Mouse (Mus musculus) thymus, adult 2 months (tissue): ENCODE measurements around the gene Rasgrp1. TPM values are rescaled to one million over a fixed set of nuclear protein-coding genes. Genes with fewer than 3 reads are reported as not detected.

Source experiments
- DNase-seq: peaks from one replicate; pipeline ENCODE4 v3.0.0; 2021
- H3K27ac ChIP-seq: fragments of 200-500 bp; 2 replicates; pipeline ENCODE4 v1.5.1; 2012; ENCODE audit warnings: low read length, control low read depth; ENCODE audit not compliant: control insufficient read depth, insufficient read depth
- H3K27me3 ChIP-seq: fragments of 200-500 bp; 2 replicates; pipeline ENCODE4 v1.6.1; 2012; ENCODE audit warnings: mild to moderate bottlenecking, low read length, moderate library complexity, mixed read lengths; ENCODE audit not compliant: control insufficient read depth, insufficient read depth
- H3K36me3 ChIP-seq: fragments of 200-500 bp; 2 replicates; pipeline ENCODE4 v1.6.1; 2012; ENCODE audit warnings: mild to moderate bottlenecking, low read length, moderate library complexity; ENCODE audit not compliant: control insufficient read depth, insufficient read depth
- H3K4me1 ChIP-seq: fragments of 200-500 bp; replicated peaks from 2 replicates; pipeline ENCODE4 v1.6.1; 2012; ENCODE audit warnings: low read length; ENCODE audit not compliant: control insufficient read depth, insufficient read depth
- H3K4me3 ChIP-seq: fragments of 200-500 bp; 2 replicates; pipeline ENCODE4 v1.5.1; 2012; ENCODE audit warnings: mild to moderate bottlenecking, low read length, control low read depth, moderate library complexity; ENCODE audit not compliant: control insufficient read depth, insufficient read depth
- CTCF ChIP-seq: fragments of 200-500 bp; IDR thresholded peaks from 2 replicates; pipeline ENCODE4 v1.5.1; 2012; ENCODE audit warnings: mild to moderate bottlenecking, control low read depth, low read length, moderate library complexity, borderline replicate concordance; ENCODE audit not compliant: control insufficient read depth, poor library complexity, insufficient read depth; ENCODE audit errors: extremely low read depth
- POLR2A ChIP-seq: fragments of 200-500 bp; IDR thresholded peaks from 2 replicates; pipeline ENCODE4 v1.6.1; 2012; ENCODE audit warnings: mild to moderate bottlenecking, low read length, control low read depth, moderate library complexity; ENCODE audit not compliant: control insufficient read depth, poor library complexity, insufficient read depth; ENCODE audit errors: extremely low read depth
- WGBS: fragments of 180-500 bp; shearing (Covaris S2); methylation state at CpG from one replicate; pipeline ENCODE4 v1.1.7; 2018; 5-methylcytosine and 5-hydroxymethylcytosine counted together
- polyA plus RNA-seq: library from polyadenylated mRNA; depleted of rRNA; stranded (reverse); fragments of >200 nt; gene quantifications from 2 replicates; pipeline ENCODE4 v1.2.3, GENCODE M21; 2012

Rasgrp1 gene
- polyA plus RNA-seq, 1 experiment = 131 TPM

GRCm38 (mm10) chr2:117352305-117353123 is 9.7 kb upstream of the Rasgrp1 start:
- Histone ChIP-seq H3K4me1 (peaks cover 11% of the 10 kb centered on the region), H3K4me3 (no peak overlapping the region), H3K27ac (no peak overlapping the region), H3K27me3 (no peaks in the 10 kb centered on the region), H3K36me3 (no peaks in the 10 kb centered on the region)
- no peak for TF ChIP-seq CTCF
- no peak for TF ChIP-seq POLR2A
- DNase-seq = no peak
- WGBS = 78% methylated on average over 9 of the region's 9 CpGs

- TF ChIP-seq POLR2A (no peak), CTCF (no peak)
- WGBS = 73% methylated on average over 6 of the region's 6 CpGs
- H3K4me3 ChIP-seq = no peak overlapping the region
- H3K27me3 ChIP-seq = no peaks in the 10 kb centered on the region
- H3K4me1 ChIP-seq = peaks cover 11% of the 10 kb centered on the region
- H3K36me3 ChIP-seq = no peaks in the 10 kb centered on the region
- DNase-seq = no peak
- no peak overlapping the region for H3K27ac ChIP-seq
Measured at GRCm38 (mm10) chr2:117350138-117350537, 7.3 kb upstream of the Rasgrp1 start.

GRCm38 (mm10) chr2:117343240-117343624 is 431 bp upstream of the Rasgrp1 start:
- WGBS = 26% methylated on average over 7 of the region's 7 CpGs
- H3K4me1 ChIP-seq = peaks cover 30% of the 10 kb centered on the region
- peak overlapping the region; percentile 74 for H3K27ac ChIP-seq
- TF ChIP-seq CTCF (no peak), POLR2A (no peak)
- DNase-seq = peak; percentile 63
- H3K36me3 ChIP-seq = peaks cover 2% of the 10 kb centered on the region; the same call in 1 of the 2 replicates
- peak overlapping the region; percentile 97 for H3K4me3 ChIP-seq
- H3K27me3 ChIP-seq = no peaks in the 10 kb centered on the region

GRCm38 (mm10) chr2:117342090-117342546 is 683 bp downstream of the Rasgrp1 start:
- peak; percentile 95 for DNase-seq
- WGBS = under 1% methylated on average over 19 of the region's 19 CpGs
- H3K4me3 ChIP-seq = peak overlapping the region; percentile 97
- no peaks in the 10 kb centered on the region for H3K27me3 ChIP-seq
- peak overlapping the region; percentile 91 for H3K27ac ChIP-seq
- H3K4me1 ChIP-seq = peaks cover 37% of the 10 kb centered on the region
- peaks cover 13% of the 10 kb centered on the region for H3K36me3 ChIP-seq
- TF ChIP-seq CTCF (peak; percentile 98), POLR2A (no peak)

GRCm38 (mm10) chr2:117338501-117338900 is 4.3 kb downstream of the Rasgrp1 start:
- Histone ChIP-seq H3K27ac (peak overlapping the region; percentile 2; the same call in 1 of the 2 replicates), H3K36me3 (peaks cover 49% of the 10 kb centered on the region), H3K27me3 (no peaks in the 10 kb centered on the region), H3K4me1 (peaks cover 39% of the 10 kb centered on the region), H3K4me3 (0 out of 2 replicates have a peak overlapping the region, but pooled peaks have one; percentile 2)
- DNase-seq = no peak
- 84% methylated on average over 3 of the region's 3 CpGs for WGBS
- TF ChIP-seq CTCF (no peak), POLR2A (no peak)

- Histone ChIP-seq H3K36me3 (peaks cover 55% of the 10 kb centered on the region), H3K27me3 (no peaks in the 10 kb centered on the region), H3K4me1 (peaks cover 39% of the 10 kb centered on the region), H3K27ac (no peak overlapping the region), H3K4me3 (0 out of 2 replicates have a peak overlapping the region, but pooled peaks have one; percentile 2)
- no peak for DNase-seq
- 86% methylated on average over 7 of the region's 7 CpGs for WGBS
- no peak for TF ChIP-seq POLR2A
- TF ChIP-seq CTCF = no peak
Measured at GRCm38 (mm10) chr2:117337902-117338301, 4.9 kb downstream of the Rasgrp1 start.
